Mouse (Mus musculus): ENCODE results near the gene Mad2l1bp. TPM values are rescaled to one million over a fixed set of nuclear protein-coding genes. Genes with fewer than 3 reads are reported as not detected.

Gene Mad2l1bp
- polyA plus RNA-seq, 1 experiment: 43.2 TPM

GRCm38 (mm10) chr17:46126608-46127007 is 26.7 kb downstream of the Mad2l1bp start:
- 97% methylated on average over 6 of the region's 6 CpGs for WGBS
- H3K27ac ChIP-seq (ENCODE audit: control insufficient read depth, insufficient read depth, low read length): no peak overlapping the region
- H3K4me1 ChIP-seq (replicated peaks; ENCODE audit: control insufficient read depth, insufficient read depth, low read length): no peaks in the 10 kb centered on the region
- no peaks in the 10 kb centered on the region for H3K27me3 ChIP-seq (ENCODE audit: control insufficient read depth, insufficient read depth, low read length)
- peaks cover 45% of the 10 kb centered on the region for H3K36me3 ChIP-seq (ENCODE audit: control insufficient read depth, insufficient read depth, low read length)
- H3K4me3 ChIP-seq (ENCODE audit: control insufficient read depth, insufficient read depth, low read length): no peak overlapping the region
- no peak for DNase-seq
- no peak for TF ChIP-seq CTCF (IDR thresholded peaks at IDR 0.05; ENCODE audit: borderline replicate concordance, control insufficient read depth, extremely low read depth, insufficient read depth, low read length, poor library complexity)
- no peak for TF ChIP-seq POLR2A (IDR thresholded peaks at IDR 0.05; ENCODE audit: control insufficient read depth, extremely low read depth, insufficient read depth, low read length, poor library complexity)

- DNase-seq: no peak
- Histone ChIP-seq H3K27me3 (ENCODE audit: control insufficient read depth, insufficient read depth, low read length) (no peaks in the 10 kb centered on the region), H3K4me3 (ENCODE audit: control insufficient read depth, insufficient read depth, low read length) (no peak overlapping the region), H3K27ac (ENCODE audit: control insufficient read depth, insufficient read depth, low read length) (no peak overlapping the region), H3K4me1 (replicated peaks; ENCODE audit: control insufficient read depth, insufficient read depth, low read length) (no peaks in the 10 kb centered on the region), H3K36me3 (ENCODE audit: control insufficient read depth, insufficient read depth, low read length) (peaks cover 49% of the 10 kb centered on the region)
- 94% methylated on average over 12 of the region's 12 CpGs for WGBS
- TF ChIP-seq CTCF (IDR thresholded peaks at IDR 0.05; ENCODE audit: borderline replicate concordance, control insufficient read depth, extremely low read depth, insufficient read depth, low read length, poor library complexity): no peak
- TF ChIP-seq POLR2A (IDR thresholded peaks at IDR 0.05; ENCODE audit: control insufficient read depth, extremely low read depth, insufficient read depth, low read length, poor library complexity): no peak
These were observed 29.2 kb downstream of the Mad2l1bp start for GRCm38 (mm10) chr17:46123953-46124700.

GRCm38 (mm10) chr17:46123285-46123684 is 30.1 kb downstream of the Mad2l1bp start:
- Histone ChIP-seq H3K27ac (ENCODE audit: control insufficient read depth, insufficient read depth, low read length) (no peak overlapping the region), H3K36me3 (ENCODE audit: control insufficient read depth, insufficient read depth, low read length) (peaks cover 55% of the 10 kb centered on the region), H3K4me1 (replicated peaks; ENCODE audit: control insufficient read depth, insufficient read depth, low read length) (no peaks in the 10 kb centered on the region), H3K27me3 (ENCODE audit: control insufficient read depth, insufficient read depth, low read length) (no peaks in the 10 kb centered on the region), H3K4me3 (ENCODE audit: control insufficient read depth, insufficient read depth, low read length) (no peak overlapping the region)
- DNase-seq: no peak
- 98% methylated on average over 4 of the region's 4 CpGs for WGBS
- TF ChIP-seq POLR2A (IDR thresholded peaks at IDR 0.05; ENCODE audit: control insufficient read depth, extremely low read depth, insufficient read depth, low read length, poor library complexity): no peak
- no peak for TF ChIP-seq CTCF (IDR thresholded peaks at IDR 0.05; ENCODE audit: borderline replicate concordance, control insufficient read depth, extremely low read depth, insufficient read depth, low read length, poor library complexity)

GRCm38 (mm10) chr17:46122791-46123190 is 30.6 kb downstream of the Mad2l1bp start:
- Histone ChIP-seq H3K27me3 (ENCODE audit: control insufficient read depth, insufficient read depth, low read length) (no peaks in the 10 kb centered on the region), H3K4me3 (ENCODE audit: control insufficient read depth, insufficient read depth, low read length) (no peak overlapping the region), H3K36me3 (ENCODE audit: control insufficient read depth, insufficient read depth, low read length) (peaks cover 60% of the 10 kb centered on the region), H3K4me1 (replicated peaks; ENCODE audit: control insufficient read depth, insufficient read depth, low read length) (no peaks in the 10 kb centered on the region), H3K27ac (ENCODE audit: control insufficient read depth, insufficient read depth, low read length) (no peak overlapping the region)
- WGBS: 97% methylated on average over 4 of the region's 4 CpGs
- no peak for DNase-seq
- no peak for TF ChIP-seq CTCF (IDR thresholded peaks at IDR 0.05; ENCODE audit: borderline replicate concordance, control insufficient read depth, extremely low read depth, insufficient read depth, low read length, poor library complexity)
- TF ChIP-seq POLR2A (IDR thresholded peaks at IDR 0.05; ENCODE audit: control insufficient read depth, extremely low read depth, insufficient read depth, low read length, poor library complexity): no peak

GRCm38 (mm10) chr17:46119641-46120040 is 33.7 kb downstream of the Mad2l1bp start:
- Histone ChIP-seq H3K4me1 (replicated peaks; ENCODE audit: control insufficient read depth, insufficient read depth, low read length) (no peaks in the 10 kb centered on the region), H3K36me3 (ENCODE audit: control insufficient read depth, insufficient read depth, low read length) (peaks cover 33% of the 10 kb centered on the region), H3K27me3 (ENCODE audit: control insufficient read depth, insufficient read depth, low read length) (no peaks in the 10 kb centered on the region), H3K27ac (ENCODE audit: control insufficient read depth, insufficient read depth, low read length) (no peak overlapping the region), H3K4me3 (ENCODE audit: control insufficient read depth, insufficient read depth, low read length) (no peak overlapping the region)
- no peak for TF ChIP-seq POLR2A (IDR thresholded peaks at IDR 0.05; ENCODE audit: control insufficient read depth, extremely low read depth, insufficient read depth, low read length, poor library complexity)
- no peak for TF ChIP-seq CTCF (IDR thresholded peaks at IDR 0.05; ENCODE audit: borderline replicate concordance, control insufficient read depth, extremely low read depth, insufficient read depth, low read length, poor library complexity)
- 94% methylated on average over 10 of the region's 10 CpGs for WGBS
- no peak for DNase-seq

- no peak for DNase-seq
- H3K27me3 ChIP-seq (ENCODE audit: control insufficient read depth, insufficient read depth, low read length): no peaks in the 10 kb centered on the region
- no peak overlapping the region for H3K4me3 ChIP-seq (ENCODE audit: control insufficient read depth, insufficient read depth, low read length)
- H3K27ac ChIP-seq (ENCODE audit: control insufficient read depth, insufficient read depth, low read length): no peak overlapping the region
- TF ChIP-seq CTCF (IDR thresholded peaks at IDR 0.05; ENCODE audit: borderline replicate concordance, control insufficient read depth, extremely low read depth, insufficient read depth, low read length, poor library complexity): no peak
- TF ChIP-seq POLR2A (IDR thresholded peaks at IDR 0.05; ENCODE audit: control insufficient read depth, extremely low read depth, insufficient read depth, low read length, poor library complexity): no peak
- peaks cover 27% of the 10 kb centered on the region for H3K36me3 ChIP-seq (ENCODE audit: control insufficient read depth, insufficient read depth, low read length)
- H3K4me1 ChIP-seq (replicated peaks; ENCODE audit: control insufficient read depth, insufficient read depth, low read length): no peaks in the 10 kb centered on the region
- 95% methylated on average over 4 of the region's 4 CpGs for WGBS
These were observed 34.9 kb downstream of the Mad2l1bp start for GRCm38 (mm10) chr17:46118423-46118850.

All from thymus, adult 2 months (tissue).